Mouse (Mus musculus): ENCODE data around the gene Morc1. TPM values are rescaled to one million over a fixed set of nuclear protein-coding genes. Genes with fewer than 3 reads are reported as not detected.

Gene Morc1
- polyA plus RNA-seq, 1 experiment from 2014 or later: not detected

- no peak overlapping the region for H3K4me3 ChIP-seq
- H3K9me3 ChIP-seq: no peaks in the 10 kb centered on the region
- no peaks in the 10 kb centered on the region for H3K4me1 ChIP-seq
- no peak overlapping the region for H3K27ac ChIP-seq (replicated peaks)
- H3K27me3 ChIP-seq (replicated peaks; ENCODE audit: low read depth, poor library complexity, severe bottlenecking): no peaks in the 10 kb centered on the region
- no peaks in the 10 kb centered on the region for H3K36me3 ChIP-seq (replicated peaks)
- no peak for DNase-seq (ENCODE audit: low spot score)
Observed at GRCm38 (mm10) chr16:48519569-48519968, 88.5 kb downstream of the Morc1 start.

GRCm38 (mm10) chr16:48537108-48537507, 106.1 kb downstream of the Morc1 start:
- no peak for DNase-seq (ENCODE audit: low spot score)
- WGBS: 92% methylated on average over 5 of the region's 5 CpGs
- no peak overlapping the region for H3K4me3 ChIP-seq

GRCm38 (mm10) chr16:48562290-48563080, 131.4 kb downstream of the Morc1 start:
- peaks cover 7% of the 10 kb centered on the region; the same call in 1 of the 2 replicates for H3K4me1 ChIP-seq
- H3K9me3 ChIP-seq: no peaks in the 10 kb centered on the region
- H3K4me3 ChIP-seq: no peak overlapping the region
- H3K27me3 ChIP-seq (replicated peaks; ENCODE audit: low read depth, poor library complexity, severe bottlenecking): no peaks in the 10 kb centered on the region
- no peak overlapping the region for H3K27ac ChIP-seq (replicated peaks)
- no peaks in the 10 kb centered on the region for H3K36me3 ChIP-seq (replicated peaks)
- 37% methylated on average over 11 of the region's 11 CpGs for WGBS
- peak; percentile 19 for DNase-seq (ENCODE audit: low spot score)

More at GRCm38 (mm10) chr16:48537108-48537507, 106.1 kb downstream of the Morc1 start:
- Histone ChIP-seq H3K27me3 (replicated peaks; ENCODE audit: low read depth, poor library complexity, severe bottlenecking) (no peaks in the 10 kb centered on the region), H3K27ac (replicated peaks) (no peak overlapping the region), H3K36me3 (replicated peaks) (no peaks in the 10 kb centered on the region), H3K4me1 (no peaks in the 10 kb centered on the region), H3K9me3 (no peaks in the 10 kb centered on the region)

GRCm38 (mm10) chr16:48570354-48570753, 139.3 kb downstream of the Morc1 start:
- H3K27me3 ChIP-seq (replicated peaks; ENCODE audit: low read depth, poor library complexity, severe bottlenecking): no peaks in the 10 kb centered on the region
- 21% methylated on average over 9 of the region's 9 CpGs for WGBS
- no peak overlapping the region for H3K4me3 ChIP-seq
- peak; percentile 78 for DNase-seq (ENCODE audit: low spot score)
- no peaks in the 10 kb centered on the region for H3K4me1 ChIP-seq
- H3K36me3 ChIP-seq (replicated peaks): no peaks in the 10 kb centered on the region
- H3K27ac ChIP-seq (replicated peaks): no peak overlapping the region
- no peaks in the 10 kb centered on the region for H3K9me3 ChIP-seq

GRCm38 (mm10) chr16:48574072-48574471, 143.0 kb downstream of the Morc1 start:
- H3K36me3 ChIP-seq (replicated peaks): no peaks in the 10 kb centered on the region
- no peaks in the 10 kb centered on the region for H3K9me3 ChIP-seq
- no peaks in the 10 kb centered on the region for H3K27me3 ChIP-seq (replicated peaks; ENCODE audit: low read depth, poor library complexity, severe bottlenecking)
- H3K27ac ChIP-seq (replicated peaks): no peak overlapping the region
- no peak overlapping the region for H3K4me3 ChIP-seq
- DNase-seq (ENCODE audit: low spot score): no peak
- 84% methylated on average over 5 of the region's 5 CpGs for WGBS
- no peaks in the 10 kb centered on the region for H3K4me1 ChIP-seq

- no peak overlapping the region for H3K4me3 ChIP-seq
- H3K9me3 ChIP-seq: no peaks in the 10 kb centered on the region
- no peaks in the 10 kb centered on the region for H3K27me3 ChIP-seq (replicated peaks; ENCODE audit: low read depth, poor library complexity, severe bottlenecking)
- H3K27ac ChIP-seq (replicated peaks): no peak overlapping the region
- no peaks in the 10 kb centered on the region for H3K4me1 ChIP-seq
- DNase-seq (ENCODE audit: low spot score): no peak
- WGBS: 83% methylated on average over 3 of the region's 3 CpGs
- no peaks in the 10 kb centered on the region for H3K36me3 ChIP-seq (replicated peaks)
Observed at GRCm38 (mm10) chr16:48574499-48574898, 143.5 kb downstream of the Morc1 start.

GRCm38 (mm10) chr16:48585369-48585768, 154.3 kb downstream of the Morc1 start:
- no peak overlapping the region for H3K27ac ChIP-seq (replicated peaks)
- H3K4me1 ChIP-seq: no peaks in the 10 kb centered on the region
- 75% methylated on average over 6 of the region's 6 CpGs for WGBS
- H3K27me3 ChIP-seq (replicated peaks; ENCODE audit: low read depth, poor library complexity, severe bottlenecking): no peaks in the 10 kb centered on the region
- H3K4me3 ChIP-seq: no peak overlapping the region
- DNase-seq (ENCODE audit: low spot score): no peak
- H3K36me3 ChIP-seq (replicated peaks): no peaks in the 10 kb centered on the region
- no peaks in the 10 kb centered on the region for H3K9me3 ChIP-seq

- Histone ChIP-seq H3K36me3 (replicated peaks) (no peaks in the 10 kb centered on the region), H3K9me3 (no peaks in the 10 kb centered on the region), H3K4me1 (no peaks in the 10 kb centered on the region), H3K4me3 (no peak overlapping the region), H3K27ac (replicated peaks) (no peak overlapping the region), H3K27me3 (replicated peaks; ENCODE audit: low read depth, poor library complexity, severe bottlenecking) (no peaks in the 10 kb centered on the region)
- 91% methylated on average over 5 of the region's 5 CpGs for WGBS
- DNase-seq (ENCODE audit: low spot score): no peak
Observed at GRCm38 (mm10) chr16:48594457-48594856, 163.4 kb downstream of the Morc1 start.

- H3K27ac ChIP-seq (replicated peaks): no peak overlapping the region
- no peaks in the 10 kb centered on the region for H3K36me3 ChIP-seq (replicated peaks)
- H3K4me3 ChIP-seq: no peak overlapping the region
- H3K27me3 ChIP-seq (replicated peaks; ENCODE audit: low read depth, poor library complexity, severe bottlenecking): no peaks in the 10 kb centered on the region
- 85% methylated on average over 1 of the region's 1 CpGs for WGBS
- no peaks in the 10 kb centered on the region for H3K4me1 ChIP-seq
- DNase-seq (ENCODE audit: low spot score): no peak
- H3K9me3 ChIP-seq: no peaks in the 10 kb centered on the region
Observed at GRCm38 (mm10) chr16:48595216-48595615, 164.2 kb downstream of the Morc1 start.

GRCm38 (mm10) chr16:48603735-48604211, 172.7 kb downstream of the Morc1 start:
- H3K9me3 ChIP-seq: no peaks in the 10 kb centered on the region
- H3K4me1 ChIP-seq: no peaks in the 10 kb centered on the region
- H3K36me3 ChIP-seq (replicated peaks): no peaks in the 10 kb centered on the region
- H3K27me3 ChIP-seq (replicated peaks; ENCODE audit: low read depth, poor library complexity, severe bottlenecking): no peaks in the 10 kb centered on the region
- WGBS: 91% methylated on average over 2 of the region's 2 CpGs
- DNase-seq (ENCODE audit: low spot score): no peak
- no peak overlapping the region for H3K27ac ChIP-seq (replicated peaks)
- H3K4me3 ChIP-seq: no peak overlapping the region

GRCm38 (mm10) chr16:48606476-48607038, 175.5 kb downstream of the Morc1 start:
- Histone ChIP-seq H3K27me3 (replicated peaks; ENCODE audit: low read depth, poor library complexity, severe bottlenecking) (no peaks in the 10 kb centered on the region), H3K36me3 (replicated peaks) (no peaks in the 10 kb centered on the region), H3K9me3 (no peaks in the 10 kb centered on the region), H3K4me1 (no peaks in the 10 kb centered on the region), H3K27ac (replicated peaks) (no peak overlapping the region), H3K4me3 (no peak overlapping the region)
- WGBS: 56% methylated on average over 4 of the region's 4 CpGs
- DNase-seq (ENCODE audit: low spot score): no peak

- no peak overlapping the region for H3K27ac ChIP-seq (replicated peaks)
- H3K4me1 ChIP-seq: no peaks in the 10 kb centered on the region
- no peak overlapping the region for H3K4me3 ChIP-seq
- no peaks in the 10 kb centered on the region for H3K27me3 ChIP-seq (replicated peaks; ENCODE audit: low read depth, poor library complexity, severe bottlenecking)
- WGBS: 87% methylated on average over 3 of the region's 3 CpGs
- no peaks in the 10 kb centered on the region for H3K9me3 ChIP-seq
- DNase-seq (ENCODE audit: low spot score): no peak
- H3K36me3 ChIP-seq (replicated peaks): no peaks in the 10 kb centered on the region
Observed at GRCm38 (mm10) chr16:48608224-48608623, 177.2 kb downstream of the Morc1 start.

- no peaks in the 10 kb centered on the region for H3K27me3 ChIP-seq (replicated peaks; ENCODE audit: low read depth, poor library complexity, severe bottlenecking)
- H3K36me3 ChIP-seq (replicated peaks): no peaks in the 10 kb centered on the region
- WGBS: 58% methylated on average over 1 of the region's 1 CpGs
- H3K4me1 ChIP-seq: no peaks in the 10 kb centered on the region
- no peak overlapping the region for H3K27ac ChIP-seq (replicated peaks)
- H3K9me3 ChIP-seq: no peaks in the 10 kb centered on the region
- no peak overlapping the region for H3K4me3 ChIP-seq
- DNase-seq (ENCODE audit: low spot score): no peak
Observed at GRCm38 (mm10) chr16:48610866-48611265, 179.8 kb downstream of the Morc1 start.

Measured in embryonic facial prominence, embryonic 10.5 days (tissue).